Mouse (Mus musculus) limb, embryonic 12.5 days (tissue): Measurements from ENCODE around the gene Btnl2. TPM values are rescaled to one million over a fixed set of nuclear protein-coding genes. Genes with fewer than 3 reads are reported as not detected.
"Not testable (repeated sequence)": the region's sequence is repeated elsewhere in the genome, so short reads cannot be mapped to it uniquely, and the experiment has no call there.

ENCODE experiments used
- ATAC-seq: fragments of 200-750 bp; cut with Nextera tagmentation; 2 replicates; pipeline ENCODE4 v1.8.0; 2017; ENCODE audit warnings: low read depth, moderate TSS enrichment; ENCODE audit not compliant: insufficient number of reproducible peaks, insufficient read depth, low FRiP score, low TSS enrichment
- H3K27ac ChIP-seq: fragments of 300-500 bp; sonication (generic); 2 replicates; pipeline ENCODE4 v1.5.1; 2016; ENCODE audit warnings: mild to moderate bottlenecking, moderate library complexity
- H3K27me3 ChIP-seq: fragments of 300-500 bp; sonication (generic); 2 replicates; pipeline ENCODE4 v1.6.1; 2016; ENCODE audit warnings: mild to moderate bottlenecking, moderate library complexity
- H3K36me3 ChIP-seq: fragments of 300-500 bp; sonication (generic); 2 replicates; pipeline ENCODE4 v1.6.1; 2016; ENCODE audit warnings: mild to moderate bottlenecking, moderate library complexity
- H3K4me1 ChIP-seq: fragments of 300-500 bp; sonication (generic); replicated peaks from 2 replicates; pipeline ENCODE4 v1.6.1; 2016
- H3K4me2 ChIP-seq: fragments of 300-500 bp; sonication (generic); 2 replicates; pipeline ENCODE4 v1.6.1; 2016; ENCODE audit warnings: mild to moderate bottlenecking, moderate library complexity
- H3K4me3 ChIP-seq: fragments of 300-500 bp; sonication (generic); replicated peaks from 2 replicates; pipeline ENCODE4 v1.5.1; 2016; ENCODE audit warnings: mild to moderate bottlenecking
- H3K9ac ChIP-seq: fragments of 300-500 bp; sonication (generic); replicated peaks from 2 replicates; pipeline ENCODE4 v1.6.1; 2016; ENCODE audit warnings: mild to moderate bottlenecking, moderate library complexity
- H3K9me3 ChIP-seq: fragments of 300-500 bp; sonication (generic); 2 replicates; pipeline ENCODE4 v1.6.1; 2016; ENCODE audit warnings: mild to moderate bottlenecking, moderate library complexity
- WGBS: fragments of 180-500 bp; shearing (Covaris S2); methylation state at CpG from one replicate; pipeline ENCODE4 v1.1.7; 2016; 5-methylcytosine and 5-hydroxymethylcytosine counted together
- polyA plus RNA-seq: library from polyadenylated mRNA; unstranded; fragments of >200 nt; fragmentation: Nextera tagmentation; extraction: Ambion mirVana; gene quantifications from 2 replicates; pipeline ENCODE4 v1.2.1, GENCODE M21; 2016

The Btnl2 gene
- not detected in 2 replicates for polyA plus RNA-seq

DNA sequence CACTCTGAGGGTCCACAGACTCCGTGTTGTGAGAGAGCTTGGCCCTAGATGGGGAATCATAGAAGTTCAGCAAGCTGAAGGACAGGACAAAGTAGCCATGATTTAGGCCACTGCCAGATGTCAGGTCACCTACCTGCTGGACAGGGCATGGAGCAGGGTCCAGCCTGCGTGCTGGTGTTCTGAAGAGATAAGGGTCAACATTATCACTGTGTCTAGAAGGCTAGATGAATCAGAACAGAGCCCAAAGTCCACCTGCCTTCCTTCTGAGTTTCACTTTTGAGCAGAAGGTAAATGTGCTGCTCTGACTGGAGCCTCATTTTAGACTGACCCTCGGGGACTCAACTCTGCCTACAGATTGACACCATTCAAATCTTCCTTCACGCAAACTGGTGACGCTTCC, at the start of gene Btnl2:
Gene Btnl2, plus strand, starts transcription at position 284 of the 400 bp plus-strand sequence.
- peaks cover 6% of the 10 kb centered on the region; the same call in 1 of the 2 replicates for H3K27me3 ChIP-seq
- H3K9ac ChIP-seq: no peak within 1 kb of the TSS
- no peak within 1 kb of the TSS for H3K27ac ChIP-seq
- no peaks in the 10 kb centered on the region for H3K36me3 ChIP-seq
- H3K4me1 ChIP-seq: no peaks in the 10 kb centered on the region
- H3K4me3 ChIP-seq: no peak within 1 kb of the TSS
- no peak within 1 kb of the TSS for H3K4me2 ChIP-seq
- WGBS: 90% methylated on average over 5 of the region's 5 CpGs
- no peak for ATAC-seq
- H3K9me3 ChIP-seq: no peaks in the 10 kb centered on the region

DNA sequence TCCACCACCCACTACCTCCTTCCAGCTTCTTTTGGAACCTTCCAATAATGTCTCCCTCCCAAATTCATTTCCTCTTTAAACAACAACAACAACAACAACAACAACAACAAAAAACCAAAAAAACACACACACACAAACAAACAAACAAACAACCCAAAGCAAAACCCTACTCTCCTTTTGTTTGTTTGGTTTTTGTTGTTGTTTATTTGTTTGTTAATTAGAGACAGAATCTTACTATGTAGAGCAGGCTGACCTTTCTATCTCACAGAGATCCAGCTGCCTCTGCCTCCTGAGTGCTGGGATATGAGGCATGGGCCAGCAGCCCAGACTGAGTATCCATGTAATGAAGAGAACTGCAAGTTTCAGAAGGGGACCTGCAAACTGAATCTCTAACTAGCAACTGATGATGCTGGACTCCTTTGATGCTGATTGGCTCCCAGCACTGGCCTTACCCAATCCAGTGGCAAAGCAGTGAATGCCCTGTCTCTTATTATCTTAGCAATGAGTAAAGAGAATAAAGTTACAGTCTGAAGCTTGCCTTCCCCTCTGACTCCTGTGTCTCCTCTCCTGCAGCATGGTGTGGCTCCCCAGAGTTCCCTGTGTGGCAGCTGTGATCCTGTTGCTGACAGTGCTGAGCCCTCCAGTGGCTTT, 49.1 kb upstream of the Btnl2 start, which contains the start of gene H2-Eb1:
Gene H2-Eb1, plus strand, starts transcription at position 488 of the 651 bp plus-strand sequence.
- H3K9ac ChIP-seq: no peak within 1 kb of the TSS
- no peak within 1 kb of the TSS for H3K4me3 ChIP-seq
- no peaks in the 10 kb centered on the region for H3K9me3 ChIP-seq
- no peak within 1 kb of the TSS for H3K27ac ChIP-seq
- H3K27me3 ChIP-seq: no peaks in the 10 kb centered on the region
- peak; percentile 26; the same call in 1 of the 2 replicates for ATAC-seq
- no peak within 1 kb of the TSS for H3K4me2 ChIP-seq
- no peaks in the 10 kb centered on the region for H3K36me3 ChIP-seq
- no peaks in the 10 kb centered on the region for H3K4me1 ChIP-seq

DNA sequence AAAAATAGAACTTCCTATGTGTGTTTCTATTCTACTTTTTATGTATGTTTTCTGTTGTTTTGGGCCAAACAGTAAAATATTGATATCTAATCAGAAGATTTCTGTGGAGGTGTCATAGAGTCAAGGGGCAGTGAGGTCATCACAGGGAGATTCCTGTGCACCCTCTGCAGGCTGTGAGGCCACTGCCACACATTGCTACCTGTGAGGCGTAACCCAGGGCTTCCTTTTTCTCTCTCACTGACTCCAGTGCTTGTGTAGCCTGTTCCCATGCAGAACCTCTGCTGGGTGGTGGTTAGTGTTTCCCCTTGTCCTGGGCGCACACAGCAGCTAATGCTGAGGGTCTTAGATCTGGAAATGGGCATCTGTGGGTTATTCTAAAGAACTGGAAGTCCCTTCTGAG, 48.2 kb upstream of the Btnl2 start:
- H3K27ac ChIP-seq: no peak overlapping the region
- WGBS: 81% methylated on average over 2 of the region's 2 CpGs
- H3K9ac ChIP-seq: no peak overlapping the region
- H3K36me3 ChIP-seq: no peaks in the 10 kb centered on the region
- H3K4me1 ChIP-seq: no peaks in the 10 kb centered on the region
- H3K27me3 ChIP-seq: no peaks in the 10 kb centered on the region
- no peak for ATAC-seq
- H3K4me3 ChIP-seq: no peak overlapping the region
- no peak overlapping the region for H3K4me2 ChIP-seq
- H3K9me3 ChIP-seq: no peaks in the 10 kb centered on the region

DNA sequence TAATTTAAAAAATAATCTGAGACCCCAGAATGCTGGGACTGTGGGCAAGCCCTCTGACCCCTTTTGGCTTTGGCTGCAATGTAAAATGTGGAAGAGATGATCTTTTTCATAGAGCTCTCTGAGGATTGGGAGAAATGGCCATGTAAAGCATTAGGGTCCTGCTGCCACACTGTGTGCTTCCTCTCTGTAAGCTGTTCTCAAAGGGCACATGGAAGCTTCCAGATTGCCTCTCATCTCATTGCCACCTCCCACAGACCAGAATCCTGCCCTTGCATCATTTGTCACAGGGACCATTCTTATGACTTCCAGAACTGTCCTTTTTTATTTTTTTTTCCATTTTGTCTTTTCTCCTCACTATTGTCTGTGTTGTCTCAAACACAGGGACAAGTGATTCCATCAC, 47.4 kb upstream of the Btnl2 start:
- no peak for ATAC-seq
- Histone ChIP-seq H3K9ac (no peak overlapping the region), H3K4me2 (no peak overlapping the region), H3K27ac (no peak overlapping the region), H3K9me3 (no peaks in the 10 kb centered on the region), H3K4me3 (no peak overlapping the region), H3K4me1 (no peaks in the 10 kb centered on the region), H3K36me3 (no peaks in the 10 kb centered on the region), H3K27me3 (no peaks in the 10 kb centered on the region)

DNA sequence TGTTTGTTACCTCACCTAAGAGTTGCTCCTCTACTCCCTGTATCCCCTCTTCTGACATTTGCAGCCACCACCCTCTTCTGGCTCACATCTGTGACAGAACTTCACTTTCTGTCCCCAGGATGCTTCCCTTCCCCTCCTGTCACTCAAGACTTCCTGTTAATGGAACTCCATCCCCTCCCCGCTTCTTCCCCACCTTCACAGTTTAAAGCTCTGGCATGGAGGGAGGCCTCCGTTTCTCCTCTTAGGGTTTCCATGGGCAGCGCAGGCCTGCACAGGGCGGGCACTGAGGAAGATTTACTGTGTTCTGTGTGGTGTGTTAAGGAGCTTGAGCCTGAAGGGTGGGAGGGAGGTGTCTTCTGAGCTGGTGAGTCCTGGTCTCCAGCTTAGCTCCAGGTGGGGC, 46.5 kb upstream of the Btnl2 start:
- no peak for ATAC-seq

DNA sequence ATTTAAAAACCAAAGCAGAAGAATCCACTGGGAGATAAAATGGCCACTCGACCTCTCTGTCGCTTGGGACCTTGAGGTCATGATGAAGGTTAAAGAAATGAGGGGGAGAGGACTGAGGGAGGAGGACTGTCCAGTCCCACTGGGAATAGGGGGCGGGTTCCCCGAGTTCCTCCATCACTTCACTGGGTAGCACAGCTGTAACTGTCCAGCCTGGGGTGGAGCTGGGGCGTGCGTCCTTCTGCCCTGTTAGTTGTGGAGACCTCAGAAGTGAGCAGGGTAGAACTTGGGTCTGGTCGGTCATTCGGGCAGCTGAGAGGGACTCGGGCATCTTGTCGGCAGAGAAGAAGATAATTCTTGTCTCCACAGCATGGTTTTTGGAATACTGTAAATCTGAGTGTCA, 45.4 kb upstream of the Btnl2 start:
- no peak for ATAC-seq
- H3K27me3 ChIP-seq: 0 out of 2 replicates have a peak, but pooled peaks cover under 1% of the 10 kb centered on the region
- no peak overlapping the region for H3K27ac ChIP-seq
- peak overlapping the region; percentile 61 for H3K4me2 ChIP-seq
- H3K36me3 ChIP-seq: no peaks in the 10 kb centered on the region
- H3K9ac ChIP-seq: peak overlapping the region; percentile 63
- H3K4me3 ChIP-seq: peak overlapping the region; percentile 52
- H3K9me3 ChIP-seq: no peaks in the 10 kb centered on the region
- no peaks in the 10 kb centered on the region for H3K4me1 ChIP-seq
- 35% methylated on average over 10 of the region's 10 CpGs for WGBS

More for the DNA sequence above, 46.5 kb upstream of the Btnl2 start:
- 75% methylated on average over 4 of the region's 4 CpGs for WGBS
- Histone ChIP-seq H3K4me2 (no peak overlapping the region), H3K9ac (no peak overlapping the region), H3K27ac (no peak overlapping the region), H3K27me3 (no peaks in the 10 kb centered on the region), H3K9me3 (no peaks in the 10 kb centered on the region), H3K4me1 (no peaks in the 10 kb centered on the region), H3K4me3 (no peak overlapping the region), H3K36me3 (no peaks in the 10 kb centered on the region)

DNA sequence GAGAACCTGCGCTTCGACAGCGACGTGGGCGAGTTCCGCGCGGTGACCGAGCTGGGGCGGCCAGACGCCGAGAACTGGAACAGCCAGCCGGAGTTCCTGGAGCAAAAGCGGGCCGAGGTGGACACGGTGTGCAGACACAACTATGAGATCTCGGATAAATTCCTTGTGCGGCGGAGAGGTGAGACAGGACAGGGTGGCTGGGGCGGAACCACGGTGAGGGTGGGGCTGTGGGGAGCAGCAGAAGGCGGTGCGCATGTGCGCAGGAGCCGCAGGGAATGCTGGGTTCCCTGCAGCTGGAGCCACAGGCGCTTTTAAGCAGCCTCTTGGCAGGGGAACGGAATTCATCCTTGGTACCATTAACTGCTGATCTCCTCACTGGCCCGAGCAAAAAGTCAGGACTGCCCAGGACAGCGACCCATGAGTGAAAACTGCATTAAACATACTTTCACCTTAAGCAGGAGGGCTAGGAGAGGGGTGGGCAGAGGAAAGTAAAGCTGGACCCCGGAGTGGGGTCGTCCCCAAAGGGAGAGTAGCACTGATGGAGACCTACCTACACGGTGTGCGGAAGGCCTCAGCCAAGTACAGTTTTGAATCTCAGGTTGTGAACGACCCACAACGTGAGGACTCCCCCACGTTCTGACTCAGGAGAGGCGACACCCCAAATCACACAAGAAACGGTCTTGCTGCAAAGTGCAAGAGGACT, 44.8 kb upstream of the Btnl2 start:
- peak; percentile 74; the same call in 1 of the 2 replicates for ATAC-seq
- H3K27me3 ChIP-seq: 0 out of 2 replicates have a peak, but pooled peaks cover 3% of the 10 kb centered on the region
- H3K9ac ChIP-seq: peak overlapping the region; percentile 63
- no peaks in the 10 kb centered on the region for H3K4me1 ChIP-seq
- WGBS: 21% methylated on average over 38 of the region's 38 CpGs
- H3K27ac ChIP-seq: 0 out of 2 replicates have a peak overlapping the region, but pooled peaks have one; percentile 62
- H3K9me3 ChIP-seq: no peaks in the 10 kb centered on the region
- H3K4me3 ChIP-seq: peak overlapping the region; percentile 52
- H3K36me3 ChIP-seq: no peaks in the 10 kb centered on the region
- peak overlapping the region; percentile 61 for H3K4me2 ChIP-seq

DNA sequence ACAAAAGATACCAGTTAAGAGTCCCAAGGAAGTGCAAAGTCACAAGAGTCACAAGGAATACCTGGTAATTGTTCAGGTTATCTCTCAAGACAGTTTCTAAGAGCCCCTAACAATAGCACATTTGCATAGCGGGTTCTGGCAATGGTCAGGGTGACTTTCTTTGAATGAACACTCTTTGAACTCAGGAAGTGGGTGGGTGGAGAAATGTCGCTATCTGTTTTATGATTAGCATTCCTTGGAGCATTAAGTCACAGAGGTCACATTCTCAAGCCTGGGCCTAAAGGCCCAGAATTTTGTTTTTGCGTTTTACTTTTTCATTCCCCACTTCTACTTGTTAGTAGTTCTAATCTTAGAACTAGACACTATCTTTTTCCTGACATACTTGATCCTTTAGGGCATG, 44.1 kb upstream of the Btnl2 start:
- not testable (repeated sequence) for H3K4me3 ChIP-seq, ATAC-seq, H3K36me3 ChIP-seq, H3K9ac ChIP-seq, H3K4me2 ChIP-seq, H3K27ac ChIP-seq, H3K27me3 ChIP-seq, H3K9me3 ChIP-seq, H3K4me1 ChIP-seq
- 78% methylated on average over 3 of the region's 3 CpGs for WGBS

DNA sequence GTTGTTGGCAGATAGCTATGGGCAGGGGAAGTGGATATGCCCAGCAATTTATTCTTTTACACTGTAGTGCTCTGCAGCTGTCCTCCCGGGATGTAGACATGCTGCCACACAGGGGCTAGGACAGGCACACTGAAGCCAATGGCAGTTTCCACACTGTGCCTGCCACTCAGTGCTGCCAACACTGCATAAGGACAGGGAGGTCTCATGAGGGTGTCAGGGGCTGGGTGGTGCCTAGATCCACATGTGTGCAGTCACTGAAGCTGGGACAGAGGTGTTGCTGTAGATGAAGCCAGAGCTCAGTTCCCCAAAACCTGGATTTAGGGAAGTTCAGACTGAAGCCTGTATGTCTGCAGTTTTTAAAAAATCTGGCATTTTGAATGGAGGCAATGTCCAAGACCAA, 42.4 kb upstream of the Btnl2 start:
- Histone ChIP-seq H3K27me3 (0 out of 2 replicates have a peak, but pooled peaks cover 3% of the 10 kb centered on the region), H3K4me3 (no peak overlapping the region), H3K4me2 (no peak overlapping the region), H3K36me3 (no peaks in the 10 kb centered on the region), H3K9me3 (no peaks in the 10 kb centered on the region), H3K27ac (no peak overlapping the region), H3K9ac (no peak overlapping the region), H3K4me1 (no peaks in the 10 kb centered on the region)
- no peak for ATAC-seq
- WGBS: 79% methylated on average over 1 of the region's 1 CpGs

DNA sequence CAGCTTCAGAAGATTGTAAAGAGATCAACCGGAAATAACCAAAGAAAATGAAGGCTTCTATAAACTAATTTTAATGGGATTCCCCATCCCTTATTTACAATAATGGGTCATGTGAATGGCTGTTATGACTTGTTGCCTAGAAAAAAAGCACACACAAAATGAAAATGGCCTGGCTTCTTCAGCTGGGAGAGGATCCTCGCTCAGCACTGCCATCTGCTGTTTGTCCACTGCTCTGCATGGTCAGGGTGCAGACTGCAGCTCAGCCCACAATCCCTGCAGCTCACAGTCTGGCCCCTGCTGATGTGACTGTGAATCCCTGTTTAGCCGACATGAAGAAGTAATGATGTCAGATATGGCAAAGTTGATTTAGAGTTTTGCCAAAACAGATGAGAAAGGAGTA, 41.2 kb upstream of the Btnl2 start:
- Histone ChIP-seq H3K9me3 (no peaks in the 10 kb centered on the region), H3K36me3 (no peaks in the 10 kb centered on the region), H3K27me3 (0 out of 2 replicates have a peak, but pooled peaks cover 3% of the 10 kb centered on the region), H3K4me2 (no peak overlapping the region), H3K4me3 (no peak overlapping the region), H3K9ac (no peak overlapping the region), H3K4me1 (no peaks in the 10 kb centered on the region), H3K27ac (no peak overlapping the region)
- no peak for ATAC-seq
- WGBS: 41% methylated on average over 3 of the region's 3 CpGs

DNA sequence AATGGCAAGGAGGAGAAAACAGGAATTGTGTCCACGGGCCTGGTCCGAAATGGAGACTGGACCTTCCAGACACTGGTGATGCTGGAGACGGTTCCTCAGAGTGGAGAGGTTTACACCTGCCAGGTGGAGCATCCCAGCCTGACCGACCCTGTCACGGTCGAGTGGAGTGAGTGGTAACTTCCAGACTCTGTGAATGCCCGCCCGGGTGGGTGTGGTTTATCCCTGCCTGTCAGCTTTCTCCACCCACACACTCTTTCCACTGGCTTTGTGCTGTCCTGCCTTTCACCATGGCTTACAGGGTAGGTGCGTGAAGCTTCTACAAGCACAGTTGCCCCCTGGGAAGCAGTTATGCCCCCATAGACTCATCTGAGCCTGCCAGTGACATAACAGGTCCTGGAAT, 40.3 kb upstream of the Btnl2 start:
- WGBS: 72% methylated on average over 9 of the region's 9 CpGs
- ATAC-seq: no peak
- 0 out of 2 replicates have a peak overlapping the region, but pooled peaks have one; percentile 6 for H3K9ac ChIP-seq
- no peaks in the 10 kb centered on the region for H3K4me1 ChIP-seq
- 0 out of 2 replicates have a peak, but pooled peaks cover 3% of the 10 kb centered on the region for H3K27me3 ChIP-seq
- no peaks in the 10 kb centered on the region for H3K36me3 ChIP-seq
- no peaks in the 10 kb centered on the region for H3K9me3 ChIP-seq
- H3K4me2 ChIP-seq: no peak overlapping the region
- no peak overlapping the region for H3K4me3 ChIP-seq
- H3K27ac ChIP-seq: no peak overlapping the region
